Mouse (Mus musculus) spleen, adult 2 months (tissue): ENCODE measurements around the gene Acp7. TPM values are rescaled to one million over a fixed set of nuclear protein-coding genes. Genes with fewer than 3 reads are reported as not detected.

Source experiments
- DNase-seq, 2 experiments: peaks; one replicate each; pipeline versions ENCODE4 v3.0.0 to v3.0.0-alpha.2; 2012 to 2021; ENCODE audit warnings: low spot score in 2 of 2, low read depth in 1 of 2
- H3K27ac ChIP-seq: fragments of 200-500 bp; 2 replicates; pipeline ENCODE4 v1.5.1; 2012; ENCODE audit warnings: low read length, inconsistent platforms; ENCODE audit not compliant: insufficient read depth
- H3K27me3 ChIP-seq: fragments of 200-500 bp; 2 replicates; pipeline ENCODE4 v1.6.1; 2012; ENCODE audit warnings: mild to moderate bottlenecking, moderate library complexity, low read length, inconsistent platforms; ENCODE audit not compliant: control insufficient read depth, insufficient read depth
- H3K36me3 ChIP-seq: fragments of 200-500 bp; 2 replicates; pipeline ENCODE4 v1.6.1; 2012; ENCODE audit warnings: mild to moderate bottlenecking, low read length, inconsistent platforms; ENCODE audit not compliant: control insufficient read depth, insufficient read depth
- H3K4me1 ChIP-seq: fragments of 200-500 bp; 2 replicates; pipeline ENCODE4 v1.6.1; 2011; ENCODE audit warnings: inconsistent platforms; ENCODE audit not compliant: control insufficient read depth, insufficient read depth, insufficient read length
- H3K4me3 ChIP-seq: fragments of 200-500 bp; 2 replicates; pipeline ENCODE4 v1.5.1; 2011; ENCODE audit warnings: mild to moderate bottlenecking, inconsistent platforms; ENCODE audit not compliant: insufficient read depth, insufficient read length; ENCODE audit errors: extremely low read depth
- CTCF ChIP-seq: fragments of 200-500 bp; IDR thresholded peaks from 2 replicates; pipeline ENCODE4 v1.5.1; 2011; ENCODE audit warnings: mild to moderate bottlenecking, inconsistent platforms; ENCODE audit not compliant: insufficient read depth, insufficient read length, insufficient replicate concordance; ENCODE audit errors: extremely low read depth
- POLR2A ChIP-seq: fragments of 200-500 bp; IDR thresholded peaks from 2 replicates; pipeline ENCODE4 v1.6.1; 2011; ENCODE audit warnings: low read depth, low read length, inconsistent platforms
- WGBS: fragments of 180-500 bp; shearing (Covaris S2); methylation state at CpG from one replicate; pipeline ENCODE4 v1.1.7; 2018; 5-methylcytosine and 5-hydroxymethylcytosine counted together
- polyA plus RNA-seq: library from polyadenylated mRNA; depleted of rRNA; stranded (reverse); fragments of >200 nt; gene quantifications from 2 replicates; pipeline ENCODE4 v1.2.3, GENCODE M21; 2012

The Acp7 gene
- polyA plus RNA-seq, 1 experiment, result not detected

- H3K27me3 ChIP-seq, result no peaks in the 10 kb centered on the region
- WGBS, result 80% methylated on average over 20 of the region's 20 CpGs
- H3K4me3 ChIP-seq, result 0 out of 2 replicates have a peak overlapping the region, but pooled peaks have one; percentile 78
- no peak for DNase-seq
- TF ChIP-seq CTCF (no peak), POLR2A (no peak)
- no peak overlapping the region for H3K27ac ChIP-seq
- H3K36me3 ChIP-seq, result no peaks in the 10 kb centered on the region
- peaks cover 32% of the 10 kb centered on the region for H3K4me1 ChIP-seq
Measured at GRCm38 (mm10) chr7:28596436-28597276, 34.5 kb downstream of the Acp7 start.

- no peak overlapping the region for H3K4me3 ChIP-seq
- H3K36me3 ChIP-seq, result no peaks in the 10 kb centered on the region
- no peak for DNase-seq
- H3K27ac ChIP-seq, result no peak overlapping the region
- H3K4me1 ChIP-seq, result peaks cover 32% of the 10 kb centered on the region
- WGBS, result 75% methylated on average over 8 of the region's 8 CpGs
- no peaks in the 10 kb centered on the region for H3K27me3 ChIP-seq
- TF ChIP-seq POLR2A, result no peak
- no peak for TF ChIP-seq CTCF
Measured at GRCm38 (mm10) chr7:28595751-28596435, 35.2 kb downstream of the Acp7 start.

- Histone ChIP-seq H3K36me3 (no peaks in the 10 kb centered on the region), H3K4me1 (peaks cover 32% of the 10 kb centered on the region), H3K27me3 (no peaks in the 10 kb centered on the region), H3K27ac (peak overlapping the region; percentile 39), H3K4me3 (no peak overlapping the region; the same call in 1 of the 2 replicates)
- peak in 1 of 2 experiments; percentile 56 for DNase-seq
- TF ChIP-seq POLR2A, result no peak
- no peak for TF ChIP-seq CTCF
- 38% methylated on average over 14 of the region's 14 CpGs for WGBS
Measured at GRCm38 (mm10) chr7:28593206-28594111, 37.7 kb downstream of the Acp7 start.

GRCm38 (mm10) chr7:28591862-28592261 lies 39.3 kb downstream of the Acp7 start:
- 76% methylated on average over 1 of the region's 1 CpGs for WGBS
- no peaks in the 10 kb centered on the region for H3K27me3 ChIP-seq
- H3K4me1 ChIP-seq, result peaks cover 24% of the 10 kb centered on the region
- H3K36me3 ChIP-seq, result no peaks in the 10 kb centered on the region
- no peak overlapping the region for H3K4me3 ChIP-seq
- no peak overlapping the region for H3K27ac ChIP-seq
- DNase-seq, result no peak
- no peak for TF ChIP-seq CTCF
- no peak for TF ChIP-seq POLR2A

- no peaks in the 10 kb centered on the region for H3K36me3 ChIP-seq
- DNase-seq, result no peak
- no peak overlapping the region for H3K27ac ChIP-seq
- TF ChIP-seq CTCF (no peak), POLR2A (no peak)
- no peak overlapping the region for H3K4me3 ChIP-seq
- peaks cover 1% of the 10 kb centered on the region; the same call in 1 of the 2 replicates for H3K4me1 ChIP-seq
- H3K27me3 ChIP-seq, result no peaks in the 10 kb centered on the region
Measured at GRCm38 (mm10) chr7:28587644-28588043, 43.5 kb downstream of the Acp7 start.

GRCm38 (mm10) chr7:28586663-28587411 lies 44.3 kb downstream of the Acp7 start:
- TF ChIP-seq CTCF (no peak), POLR2A (no peak)
- WGBS, result 84% methylated on average over 6 of the region's 6 CpGs
- Histone ChIP-seq H3K4me1 (no peaks in the 10 kb centered on the region; the same call in 1 of the 2 replicates), H3K27ac (no peak overlapping the region), H3K36me3 (no peaks in the 10 kb centered on the region), H3K27me3 (no peaks in the 10 kb centered on the region), H3K4me3 (no peak overlapping the region)
- DNase-seq, result no peak
